Mouse (Mus musculus) ES-E14 (cell line): ENCODE results near the gene Snx15. TPM values are rescaled to one million over a fixed set of nuclear protein-coding genes. Genes with fewer than 3 reads are reported as not detected.
A peak's percentile ranks its signal among the peaks of the same experiment; 100 is the strongest.

ENCODE experiments used
- DNase-seq: peaks from one replicate; pipeline ENCODE4 v3.0.0-alpha.2; 2013; ENCODE audit warnings: low read depth, low spot score
- H3K27ac ChIP-seq: 2 replicates; pipeline ENCODE4 v1.5.1; 2012; ENCODE audit warnings: low read depth, mild to moderate bottlenecking, low read length, moderate library complexity, mixed read lengths; ENCODE audit not compliant: poor library complexity, insufficient read depth, severe bottlenecking
- H3K36me3 ChIP-seq: 2 replicates; pipeline ENCODE4 v1.6.1; 2012; ENCODE audit warnings: mild to moderate bottlenecking, low read length, moderate library complexity, mixed read lengths; ENCODE audit not compliant: control insufficient read depth, poor library complexity, insufficient read depth, severe bottlenecking
- H3K4me1 ChIP-seq, 2 experiments: fragments of 150-350 bp in 1 of 2; sonication (generic) in 1 of 2; 2 replicates each; pipeline ENCODE4 v1.6.1; 2012; ENCODE audit warnings: low read length in 2 of 2, mild to moderate bottlenecking in 1 of 2, mixed read lengths in 1 of 2; ENCODE audit not compliant: control insufficient read depth in 2 of 2, insufficient read depth in 2 of 2, poor library complexity in 1 of 2
- H3K4me3 ChIP-seq, 2 experiments: fragments of 150-350 bp in 1 of 2; sonication (generic) in 1 of 2; 2 replicates each; pipeline ENCODE4 v1.5.1; 2012; ENCODE audit warnings: low read length in 2 of 2, low read depth in 1 of 2, mild to moderate bottlenecking in 1 of 2, mixed read lengths in 1 of 2; ENCODE audit not compliant: insufficient read depth in 1 of 2, poor library complexity in 1 of 2, severe bottlenecking in 1 of 2
- H3K9ac ChIP-seq: 2 replicates; pipeline ENCODE4 v1.6.1; 2012; ENCODE audit warnings: low read depth, mild to moderate bottlenecking, low read length, mixed read lengths; ENCODE audit not compliant: poor library complexity, insufficient read depth, severe bottlenecking
- H3K9me3 ChIP-seq: fragments of 150-350 bp; sonication (generic); 2 replicates; pipeline ENCODE4 v1.6.1; 2012; ENCODE audit warnings: low read depth, mild to moderate bottlenecking, low read length; ENCODE audit not compliant: control insufficient read depth, insufficient read depth
- CHD2 ChIP-seq: IDR thresholded peaks from 2 replicates; pipeline ENCODE4 v1.6.1; 2014; ENCODE audit warnings: mild to moderate bottlenecking, low read depth, low read length, inconsistent platforms
- HCFC1 ChIP-seq: IDR thresholded peaks from 2 replicates; pipeline ENCODE4 v1.6.1; 2012; ENCODE audit warnings: low read length, inconsistent platforms, borderline replicate concordance; ENCODE audit not compliant: insufficient read depth
- MAFK ChIP-seq: IDR thresholded peaks from 2 replicates; pipeline ENCODE4 v1.6.1; 2014; ENCODE audit warnings: mild to moderate bottlenecking, low read depth, low read length, inconsistent platforms; ENCODE audit not compliant: insufficient read depth
- ZC3H11A ChIP-seq: IDR thresholded peaks from 2 replicates; pipeline ENCODE4 v1.6.1; 2012; ENCODE audit warnings: low read depth, mild to moderate bottlenecking, inconsistent platforms, low read length, borderline replicate concordance
- ZNF384 ChIP-seq: IDR thresholded peaks from 2 replicates; pipeline ENCODE4 v1.6.1; 2012; ENCODE audit warnings: low read depth, low read length, inconsistent platforms
- in situ Hi-C, 2 experiments: fragments of 600-800 bp; cut with MboI; formaldehyde crosslinking; loops; one replicate each; pipeline ENCODE4 v1.15.1; 2025; ENCODE audit warnings: low sequenced_read_pairs in 2 of 2, inconsistent platforms in 1 of 2; ENCODE audit not compliant: unreplicated experiment in 2 of 2
- total RNA-seq: library from RNA; depleted of rRNA; stranded (reverse); fragments of 300-350 nt; gene quantifications from 2 replicates; pipeline ENCODE4 v1.2.3, GENCODE M21; 2012

Snx15 gene
- total RNA-seq, 1 experiment, result 11.9 TPM

- Histone ChIP-seq H3K36me3 (peaks cover 4% of the 10 kb centered on the region; the same call in 1 of the 2 replicates), H3K4me1 (peaks cover 0 to 11% of the 10 kb centered on the region in 2 experiments; a peak in 2 of 4 replicates), H3K9ac (peak within 1 kb of the TSS; percentile 17; the same call in 1 of the 2 replicates), H3K9me3 (no peaks in the 10 kb centered on the region), H3K27ac (no peak within 1 kb of the TSS), H3K4me3 (no peak within 1 kb of the TSS)
- in situ Hi-C loops, result no loop called here
- TF ChIP-seq ZNF384 (no peak), CHD2 (no peak)
- no peak for DNase-seq
These were observed 22.5 kb downstream of the Snx15 start, which contains the start of gene Naaladl1 for GRCm38 (mm10) chr19:6105586-6105985. Gene Naaladl1, plus strand, starts transcription at chr19:6105782.

DNA sequence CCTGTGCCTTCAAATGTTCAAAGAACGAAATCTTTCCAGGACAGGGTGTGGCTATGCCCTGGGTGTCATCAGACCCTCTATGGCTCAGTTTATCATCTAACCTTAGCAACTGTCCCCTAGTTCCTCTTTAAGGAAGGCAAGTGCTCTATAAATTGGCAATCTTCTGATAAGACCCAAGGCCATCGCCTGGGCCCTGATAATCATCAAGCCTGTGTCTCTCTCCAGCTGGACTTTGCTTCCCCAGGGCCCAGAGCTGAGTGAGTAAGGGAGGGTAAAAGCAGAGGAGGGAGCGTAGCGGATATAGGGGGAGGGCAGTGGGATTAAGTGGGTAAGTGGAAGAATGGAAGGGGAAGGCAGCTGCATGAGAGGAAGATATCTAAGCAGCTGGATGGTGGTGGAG lies 23.6 kb downstream of the Snx15 start:
- Histone ChIP-seq H3K4me1 (peaks cover 0 to 15% of the 10 kb centered on the region in 2 experiments; a peak in 2 of 4 replicates), H3K9ac (no peak overlapping the region), H3K36me3 (peaks cover 8% of the 10 kb centered on the region; the same call in 1 of the 2 replicates), H3K27ac (no peak overlapping the region), H3K4me3 (no peak overlapping the region), H3K9me3 (no peaks in the 10 kb centered on the region)
- no peak for DNase-seq
- TF ChIP-seq HCFC1, result no peak
- no peak for TF ChIP-seq CHD2
- no peak for TF ChIP-seq MAFK
- TF ChIP-seq ZNF384, result no peak
- TF ChIP-seq ZC3H11A, result no peak
- in situ Hi-C loops, result no loop called here

- Histone ChIP-seq H3K9ac (no peak overlapping the region), H3K27ac (no peak overlapping the region)
- in situ Hi-C loops, result no loop called here
These were observed 25.8 kb downstream of the Snx15 start for GRCm38 (mm10) chr19:6102169-6102853.

DNA sequence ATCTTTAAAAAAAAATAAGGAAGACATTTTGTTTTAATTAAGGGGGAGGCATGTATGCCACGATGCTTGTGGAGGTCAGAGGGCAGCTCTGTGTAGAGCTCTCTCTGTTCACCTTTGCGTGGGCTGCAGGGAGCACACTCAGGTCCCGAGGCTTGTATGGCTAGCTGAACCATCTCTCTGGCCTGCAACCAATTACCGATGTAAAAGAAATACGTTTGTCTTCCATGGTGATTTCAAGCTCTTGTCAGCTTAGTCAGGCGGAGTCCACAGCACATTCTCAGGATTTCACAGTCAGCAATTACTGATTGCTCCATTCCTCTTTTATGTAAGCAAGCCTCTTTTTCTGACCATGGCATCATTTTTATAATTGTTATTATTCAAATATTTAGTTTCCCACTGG lies 26.9 kb downstream of the Snx15 start:
- H3K36me3 ChIP-seq, result peaks cover 20% of the 10 kb centered on the region
- in situ Hi-C loops, result no loop called here
- H3K9ac ChIP-seq, result no peak overlapping the region
- no peak for DNase-seq
- no peak overlapping the region for H3K4me3 ChIP-seq
- peaks cover 0 to 15% of the 10 kb centered on the region in 2 experiments; a peak in 2 of 4 replicates for H3K4me1 ChIP-seq
- no peaks in the 10 kb centered on the region for H3K9me3 ChIP-seq
- TF ChIP-seq CHD2 (no peak), ZC3H11A (no peak), MAFK (no peak), HCFC1 (no peak), ZNF384 (no peak)
- no peak overlapping the region for H3K27ac ChIP-seq

More at GRCm38 (mm10) chr19:6102169-6102853, 25.8 kb downstream of the Snx15 start:
- no peak for TF ChIP-seq ZNF384
- no peak overlapping the region for H3K4me3 ChIP-seq
- no peaks in the 10 kb centered on the region for H3K9me3 ChIP-seq
- peaks cover 20% of the 10 kb centered on the region for H3K36me3 ChIP-seq
- DNase-seq, result no peak
- H3K4me1 ChIP-seq, result peaks cover 0 to 15% of the 10 kb centered on the region in 2 experiments; a peak in 2 of 4 replicates

- TF ChIP-seq ZNF384 (no peak), ZC3H11A (no peak), HCFC1 (no peak), CHD2 (no peak), MAFK (no peak)
- no peaks in the 10 kb centered on the region for H3K9me3 ChIP-seq
- no peak overlapping the region for H3K27ac ChIP-seq
- H3K36me3 ChIP-seq, result peaks cover 41% of the 10 kb centered on the region
- no peak for DNase-seq
- peaks cover 0 to 9% of the 10 kb centered on the region in 2 experiments; a peak in 2 of 4 replicates for H3K4me1 ChIP-seq
- in situ Hi-C loops, result no loop called here
- no peak overlapping the region for H3K9ac ChIP-seq
- no peak overlapping the region for H3K4me3 ChIP-seq
These were observed 30.3 kb downstream of the Snx15 start for GRCm38 (mm10) chr19:6097847-6098246.
